ENCODE assay signal across 13 mouse cellular contexts in genomic region chr7:96677082-96677481, GRCm38 (mm10).
DNase-seq lines count a peak whose midpoint lies in the region; ATAC-seq lines count a peak whose summit lies in the region.
"Had no signal": no experiment of that assay in that cellular context is flagged by ENCODE, and none has a peak within 500 bp of the region (broad histone marks: within the 10 kb centered on the region; RNA-seq: fewer than 3 reads in every experiment).

No protein-coding gene starts in this region.

- no peaks in the 10 kb centered on the region for H3K36me3 ChIP-seq in heart, embryonic 11.5 days (ENCODE audit: control insufficient read depth, insufficient read depth, low read length)
- no peaks in the 10 kb centered on the region for H3K36me3 ChIP-seq in hindbrain, embryonic 14.5 days (replicated peaks; ENCODE audit: control insufficient read depth, insufficient read depth)
- H3K36me3 ChIP-seq: hindbrain, embryonic 13.5 days; liver, embryonic 15.5 days; midbrain, embryonic 12.5 days; neural tube, embryonic 13.5 days had no signal

- 13% methylated on average over 2 of the region's 2 CpGs for WGBS in heart, embryonic 11.5 days (ENCODE audit: insufficient replicate concordance)
- WGBS in hindbrain, embryonic 14.5 days = 84% methylated on average over 2 of the region's 2 CpGs

- H3K4me2 ChIP-seq in heart, embryonic 11.5 days = no peak overlapping the region
- H3K4me2 ChIP-seq in hindbrain, embryonic 14.5 days (replicated peaks) = no peak overlapping the region
- H3K4me2 ChIP-seq: hindbrain, embryonic 13.5 days; liver, embryonic 15.5 days; midbrain, embryonic 12.5 days; neural tube, embryonic 13.5 days had no signal

- H3K9me3 ChIP-seq in heart, embryonic 11.5 days (replicated peaks; ENCODE audit: control insufficient read depth, low read length) = no peaks in the 10 kb centered on the region
- no peaks in the 10 kb centered on the region for H3K9me3 ChIP-seq in hindbrain, embryonic 14.5 days (ENCODE audit: control insufficient read depth, low read length)
- H3K9me3 ChIP-seq: hindbrain, embryonic 13.5 days; liver, embryonic 15.5 days; midbrain, embryonic 12.5 days; neural tube, embryonic 13.5 days had no signal

- no peak overlapping the region for H3K4me3 ChIP-seq in heart, embryonic 11.5 days (ENCODE audit: low read depth, low read length)
- no peak overlapping the region for H3K4me3 ChIP-seq in hindbrain, embryonic 14.5 days (replicated peaks; ENCODE audit: low read length)
- H3K4me3 ChIP-seq: erythroblast, embryonic 14.5 days; hindbrain, embryonic 13.5 days; liver, embryonic 15.5 days; midbrain, embryonic 12.5 days; neural tube, embryonic 13.5 days had no signal

- H3K4me1 ChIP-seq in heart, embryonic 11.5 days (ENCODE audit: control insufficient read depth, insufficient read depth, low read length) = peaks cover 18% of the 10 kb centered on the region
- peaks cover 21% of the 10 kb centered on the region for H3K4me1 ChIP-seq in hindbrain, embryonic 14.5 days (replicated peaks; ENCODE audit: control insufficient read depth, insufficient read depth, low read length)
- H3K4me1 ChIP-seq: liver, embryonic 15.5 days had no signal

- H3K27ac ChIP-seq in heart, embryonic 11.5 days (ENCODE audit: low read depth, low read length) = no peak overlapping the region
- no peak overlapping the region for H3K27ac ChIP-seq in hindbrain, embryonic 14.5 days
- H3K27ac ChIP-seq: hindbrain, embryonic 13.5 days; liver, embryonic 15.5 days; midbrain, embryonic 12.5 days; neural tube, embryonic 13.5 days had no signal

- peak; percentile 55; the same call in 1 of the 2 replicates for ATAC-seq in heart, embryonic 11.5 days (replicated peaks; ENCODE audit: insufficient number of reproducible peaks, low FRiP score, low TSS enrichment)
- no peak for ATAC-seq in hindbrain, embryonic 14.5 days (ENCODE audit: low FRiP score)

- peaks cover 40% of the 10 kb centered on the region for H3K27me3 ChIP-seq in heart, embryonic 11.5 days (ENCODE audit: control insufficient read depth, insufficient read depth, low read length)
- H3K27me3 ChIP-seq in hindbrain, embryonic 14.5 days (ENCODE audit: control insufficient read depth, insufficient read depth, low read length) = no peaks in the 10 kb centered on the region
- H3K27me3 ChIP-seq: hindbrain, embryonic 13.5 days; liver, embryonic 15.5 days had no signal

- intact Hi-C loops in heart, postnatal 36 days (cut with DNase I) = no loop called here

- no peak for DNase-seq in heart, postnatal 36 days
- DNase-seq in layer of hippocampus, adult 11-12 months (ENCODE audit: low spot score) = peak; percentile 64
- DNase-seq in layer of hippocampus, postnatal 10 days (ENCODE audit: low spot score in 2 of 2) = no peak
- DNase-seq in layer of hippocampus, adult 9-10 months (ENCODE audit: low spot score) = peak; percentile 20
- DNase-seq in right cerebral cortex, postnatal 10 days (ENCODE audit: low spot score in 2 of 2) = peak; percentile 71 to 81
- no peak for DNase-seq in natural killer cell, adult 2 months (ENCODE audit: low spot score in 2 of 2)
- no peak for DNase-seq in hindbrain, embryonic 14.5 days (ENCODE audit: low spot score)

- no peak overlapping the region for H3K9ac ChIP-seq in heart, embryonic 11.5 days (ENCODE audit: low read depth, low read length)
- no peak overlapping the region for H3K9ac ChIP-seq in hindbrain, embryonic 14.5 days
- H3K9ac ChIP-seq: hindbrain, embryonic 13.5 days; liver, embryonic 15.5 days; midbrain, embryonic 12.5 days; neural tube, embryonic 13.5 days had no signal

Comparison
In these comparisons a context has a peak if more than half of its experiments do, and no peak if none do; other contexts are left out.
1. DNase-seq: peak in layer of hippocampus, adult 11-12 months (single experiment), layer of hippocampus, adult 9-10 months (single experiment) and right cerebral cortex, postnatal 10 days (2 of 2); none in heart, postnatal 36 days (0 of 2), layer of hippocampus, postnatal 10 days (0 of 2), natural killer cell, adult 2 months (0 of 2) and hindbrain, embryonic 14.5 days (single experiment).